Mouse (Mus musculus): ENCODE measurements around the gene Il18.

Il18 gene

GRCm38 (mm10) chr9:50553547-50553946 is 1.1 kb upstream of the Il18 start:
- no peak for DNase-seq

DNA sequence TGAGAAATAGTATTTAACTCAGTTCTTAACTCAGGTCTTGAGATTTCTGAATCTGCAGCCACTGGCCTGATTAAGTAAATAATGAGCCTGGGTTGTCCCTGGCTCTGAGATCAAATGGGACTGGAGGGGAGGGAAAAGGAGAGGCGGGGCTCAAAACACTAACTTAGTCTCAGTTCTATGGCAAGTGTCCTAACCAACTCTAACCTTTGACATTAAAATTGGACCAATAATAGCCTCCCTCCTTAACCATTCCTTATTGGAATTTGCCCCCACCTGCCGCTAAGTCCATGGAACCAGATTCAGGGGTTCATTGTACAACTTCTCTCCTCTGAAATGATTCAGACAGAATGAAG is 443 bp downstream of the Il18 start, which contains the start of gene Bco2:
Gene Bco2, minus strand, starts transcription at position 88 of the 353 bp plus-strand sequence.
- peak; percentile 62 to 79 for DNase-seq

GRCm38 (mm10) chr9:50561145-50561917 is 6.7 kb downstream of the Il18 start, which contains the start of gene Tex12:
Tex12 (minus strand) TSS chr9:50561325.
- no peak for DNase-seq

- DNase-seq = no peak
These were observed 7.3 kb downstream of the Il18 start for GRCm38 (mm10) chr9:50561918-50562360.

DNA sequence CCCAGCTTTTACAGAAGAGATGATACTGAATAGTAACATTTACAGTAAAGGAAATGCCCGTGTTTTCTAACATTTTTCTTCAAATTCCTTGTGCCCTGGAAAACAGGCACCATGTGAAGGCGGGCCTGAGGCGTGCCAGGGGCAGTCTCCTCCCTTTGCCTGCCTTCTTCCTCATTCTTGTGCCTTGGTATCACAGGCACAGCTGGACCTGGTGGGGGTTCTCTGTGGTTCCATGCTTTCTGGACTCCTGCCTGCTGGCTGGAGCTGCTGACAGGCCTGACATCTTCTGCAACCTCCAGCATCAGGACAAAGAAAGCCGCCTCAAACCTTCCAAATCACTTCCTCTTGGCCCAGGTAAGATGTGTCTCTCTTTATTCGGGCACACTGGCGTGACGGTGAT is 10.5 kb downstream of the Il18 start:
- DNase-seq = no peak

- no peak for DNase-seq
These were observed 11.3 kb downstream of the Il18 start for GRCm38 (mm10) chr9:50565940-50566339.

DNA sequence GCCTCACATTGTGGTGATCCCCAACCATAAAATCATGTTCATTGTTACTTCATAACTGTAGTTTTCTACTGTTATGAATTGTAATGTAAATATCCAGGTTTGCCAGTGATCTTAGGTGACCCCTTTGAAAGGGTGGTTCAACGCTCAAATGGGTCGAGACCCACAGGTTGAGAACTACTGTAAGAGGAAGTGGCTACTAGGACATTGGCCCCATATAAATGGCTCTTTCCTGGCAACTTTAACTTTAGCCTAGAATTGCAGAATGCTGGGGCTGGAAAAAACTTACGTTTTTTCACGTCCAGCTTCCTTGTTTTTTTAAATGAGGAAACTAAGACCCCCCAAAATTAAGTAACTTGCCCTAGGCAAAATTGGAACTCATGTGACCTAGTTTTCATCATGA is 12.7 kb downstream of the Il18 start:
- DNase-seq = no peak

DNA sequence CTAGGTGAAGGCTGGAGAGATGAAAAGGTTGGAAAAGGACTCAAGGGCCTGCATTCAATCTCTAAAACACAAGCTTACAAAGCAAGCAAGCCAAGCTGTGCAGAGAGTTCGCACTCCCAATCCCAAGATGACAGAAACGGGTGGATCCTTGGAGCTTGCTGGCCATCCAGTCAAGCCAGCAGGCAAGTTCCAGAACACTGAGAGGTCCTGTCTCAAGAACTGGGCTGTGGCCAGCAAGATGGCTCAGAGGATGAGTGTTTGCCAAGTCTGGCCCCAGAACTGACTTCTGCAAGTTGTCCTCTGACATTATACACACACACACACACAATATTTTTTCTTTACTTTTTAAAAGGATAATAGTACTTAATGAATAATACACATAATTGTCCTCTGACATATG is 13.3 kb downstream of the Il18 start:
- no peak for DNase-seq

- DNase-seq = no peak
These were observed 15.2 kb downstream of the Il18 start for GRCm38 (mm10) chr9:50569599-50570525.

- DNase-seq = no peak
These were observed 25.7 kb downstream of the Il18 start for GRCm38 (mm10) chr9:50580370-50580769.

GRCm38 (mm10) chr9:50585145-50585818 is 30.7 kb downstream of the Il18 start:
- DNase-seq = peak; percentile 88 to 91

- no peak for DNase-seq
These were observed 32.3 kb downstream of the Il18 start for GRCm38 (mm10) chr9:50586955-50587354.

DNA sequence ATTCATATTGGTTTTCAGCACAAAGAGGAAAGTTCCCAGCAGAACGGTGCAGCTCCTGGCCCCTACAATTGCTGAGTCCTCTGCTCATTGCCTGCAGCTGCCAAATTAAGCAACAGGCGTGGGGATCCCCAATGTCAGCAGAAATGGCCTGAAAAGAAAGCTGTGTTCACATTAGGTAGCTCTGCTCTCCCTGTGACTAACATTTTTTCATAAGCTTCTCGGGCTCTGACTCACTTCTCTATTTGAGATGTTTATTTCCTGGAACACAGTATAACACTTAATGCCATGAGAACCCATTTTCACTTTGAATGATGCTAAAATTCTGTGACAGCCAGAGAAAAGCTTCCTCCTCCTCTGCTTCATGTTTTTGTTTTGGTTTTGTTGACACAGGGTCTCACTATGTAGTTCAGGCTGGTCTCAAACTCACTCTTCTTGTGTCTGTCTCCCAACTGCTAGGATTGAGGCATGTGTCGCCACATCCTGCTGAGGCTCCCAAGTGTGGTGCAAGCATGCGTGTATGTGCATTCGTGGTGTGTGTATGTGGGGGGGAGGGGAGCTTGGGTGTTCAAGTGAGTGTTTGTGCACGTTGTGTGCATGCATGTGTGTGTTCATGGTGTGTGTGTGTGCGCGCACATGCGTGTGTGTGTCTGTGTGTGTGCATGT is 36.4 kb downstream of the Il18 start:
- DNase-seq = no peak

GRCm38 (mm10) chr9:50592955-50593354 is 38.3 kb downstream of the Il18 start:
- DNase-seq = no peak

DNA sequence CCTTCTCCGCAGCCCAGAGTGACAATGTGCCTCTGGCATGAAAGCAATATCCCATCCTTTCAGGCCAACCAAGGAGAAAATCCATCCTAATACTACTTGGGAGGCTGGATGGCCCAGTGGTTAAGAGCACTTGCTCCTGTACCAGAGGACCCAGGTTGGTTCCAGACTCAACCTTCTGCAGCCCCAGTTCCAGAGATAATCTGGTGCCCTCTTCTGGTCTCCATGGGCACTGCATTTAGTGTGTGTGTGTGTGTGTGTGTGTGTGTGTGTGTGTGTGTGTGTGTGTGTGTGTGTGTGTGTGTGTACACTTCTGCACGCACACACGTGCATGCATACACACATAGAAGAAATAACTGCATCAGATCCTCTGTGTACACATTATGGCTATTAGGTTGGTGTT is 38.9 kb downstream of the Il18 start:
- peak; percentile 26 to 74 for DNase-seq

DNA sequence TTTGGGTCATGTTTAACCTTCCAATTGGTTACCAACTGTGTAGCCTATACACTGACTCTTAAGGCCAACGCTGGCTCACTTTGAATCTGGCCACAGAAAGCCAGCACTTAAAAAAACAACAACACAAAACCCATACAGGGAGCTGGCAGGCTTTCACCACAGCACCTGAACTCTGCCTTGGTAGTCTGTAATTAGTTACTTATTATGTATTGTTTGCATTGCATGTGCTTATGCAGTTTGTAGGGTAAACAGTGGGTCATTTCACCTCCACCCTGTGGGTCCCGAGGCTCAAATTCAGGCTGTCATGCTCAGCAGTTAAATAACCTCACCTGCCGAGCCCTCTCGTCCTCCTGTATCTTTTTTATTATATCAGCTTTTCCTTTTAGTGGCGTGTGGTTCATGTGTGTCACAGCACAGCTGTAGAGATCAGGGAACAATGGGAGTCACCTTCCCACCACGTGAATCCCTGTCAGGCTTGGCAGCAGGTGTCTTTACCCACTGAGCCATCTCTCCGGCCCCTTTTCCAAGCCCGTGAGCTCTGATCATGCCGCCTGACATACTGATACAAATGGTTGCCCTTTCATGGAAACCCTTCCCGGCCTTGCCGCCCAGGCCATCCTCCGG is 40.3 kb downstream of the Il18 start:
- DNase-seq = peak; percentile 49 to 51

GRCm38 (mm10) chr9:50596973-50597372 is 42.3 kb downstream of the Il18 start:
- no peak for DNase-seq

DNA sequence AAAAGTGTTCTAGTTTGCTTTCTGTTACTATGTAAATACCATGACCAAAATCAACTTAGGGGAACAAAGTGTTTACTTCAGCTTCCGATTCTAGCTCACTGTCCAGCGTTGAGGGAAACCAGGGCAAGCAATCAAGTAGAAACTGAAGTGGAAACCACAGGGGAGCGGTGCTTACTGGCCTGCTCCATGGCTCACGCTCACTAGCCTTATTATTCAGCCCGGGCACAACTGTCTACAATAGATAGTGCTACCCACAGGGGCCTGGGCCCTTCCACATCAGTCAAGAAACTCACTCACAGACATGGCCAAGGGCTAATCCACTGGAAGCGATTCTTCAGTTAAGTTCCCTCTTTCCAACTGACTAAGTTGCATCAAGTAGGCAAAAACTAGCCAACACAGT is 46.9 kb downstream of the Il18 start:
- no peak for DNase-seq

DNA sequence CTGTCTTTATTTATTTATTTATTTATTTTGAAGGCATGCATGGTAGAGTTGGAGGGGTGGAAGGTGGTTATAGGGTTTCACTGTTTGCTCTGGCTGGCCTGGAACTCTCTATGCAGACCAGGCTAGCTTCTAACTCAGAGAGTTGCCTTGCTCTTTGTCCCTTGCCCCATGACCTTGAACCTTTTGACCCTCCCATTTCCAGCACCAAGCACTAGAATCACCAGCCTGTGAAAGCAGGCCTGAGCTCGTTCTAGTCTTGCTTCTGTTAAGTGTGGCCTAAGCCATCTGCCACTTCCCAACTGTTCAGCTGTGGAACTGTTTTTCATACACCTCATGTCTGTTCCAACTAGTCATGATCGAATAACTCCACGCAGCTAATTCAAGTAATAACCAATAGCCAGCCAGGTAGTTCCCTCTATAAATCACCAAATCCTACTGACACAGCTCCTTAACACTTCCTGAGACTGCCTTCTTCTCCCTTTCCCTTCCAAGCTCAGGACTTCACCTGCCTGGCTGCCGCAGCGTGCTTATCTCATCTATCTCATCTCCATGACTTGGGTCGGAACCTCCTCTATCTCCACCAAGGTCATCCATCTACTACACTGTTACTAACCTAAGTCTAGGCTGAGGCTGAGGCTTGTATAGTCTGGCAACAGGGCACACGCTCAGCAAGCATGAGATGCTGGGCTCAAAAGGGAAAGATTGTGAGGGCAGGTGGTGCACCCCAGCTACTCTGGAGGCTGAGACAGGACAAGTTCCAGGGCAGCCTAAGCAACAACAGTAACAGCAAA is 47.6 kb downstream of the Il18 start:
- DNase-seq = peak; percentile 46 to 49

GRCm38 (mm10) chr9:50603189-50603997 is 48.8 kb downstream of the Il18 start, which contains the start of the genes Sdhd and Timm8b:
Sdhd (minus strand) TSS chr9:50603812.
Timm8b (plus strand) TSS chr9:50603910.
- peak; percentile 95 to 97 for DNase-seq

Measured in kidney, postnatal 36 days (tissue).